7 mouse cellular contexts compared by ENCODE assay signal in genomic region chr3:90537141-90537904, GRCm38 (mm10). TPM values are rescaled to one million over a fixed set of nuclear protein-coding genes. Genes with fewer than 3 reads are reported as not detected.
DNase-seq lines count a peak whose midpoint lies in the region; ATAC-seq and TF ChIP-seq lines count a peak whose summit lies in the region.

S100a16 (plus strand) TSS chr3:90537254.

- H3K4me1 ChIP-seq in intestine, postnatal 0 days (replicated peaks; ENCODE audit: control insufficient read depth, insufficient read depth, low read length) = no peaks in the 10 kb centered on the region
- H3K4me1 ChIP-seq in limb, embryonic 10.5 days = peaks cover 13% of the 10 kb centered on the region; the same call in 1 of the 2 replicates
- H3K4me1 ChIP-seq in midbrain, embryonic 14.5 days (ENCODE audit: control insufficient read depth, insufficient read depth, low read length) = peaks cover 6% of the 10 kb centered on the region; the same call in 1 of the 2 replicates

- no peaks in the 10 kb centered on the region; the same call in 1 of the 2 replicates for H3K36me3 ChIP-seq in intestine, postnatal 0 days (ENCODE audit: control insufficient read depth, insufficient read depth)
- no peaks in the 10 kb centered on the region for H3K36me3 ChIP-seq in limb, embryonic 10.5 days
- no peaks in the 10 kb centered on the region for H3K36me3 ChIP-seq in midbrain, embryonic 14.5 days (ENCODE audit: control insufficient read depth, insufficient read depth, low read length)

- peak; percentile 78 for DNase-seq in adrenal gland, adult 8-10 months
- DNase-seq in cerebellum, adult 9-11 months = peak; percentile 81
- DNase-seq in gonadal fat pad, adult 2 months (ENCODE audit: low read depth) = no peak
- DNase-seq in limb, embryonic 10.5 days (ENCODE audit: low spot score) = no peak
- no peak for DNase-seq in midbrain, embryonic 14.5 days
- peak; percentile 79 for DNase-seq in yolk sac, embryonic 10.5 days (ENCODE audit: low spot score)

- 28% methylated on average over 10 of the region's 10 CpGs for WGBS in intestine, postnatal 0 days
- WGBS in limb, embryonic 10.5 days = 41% methylated on average over 10 of the region's 10 CpGs
- 46% methylated on average over 10 of the region's 10 CpGs for WGBS in midbrain, embryonic 14.5 days

- H3K27me3 ChIP-seq in intestine, postnatal 0 days (replicated peaks; ENCODE audit: control insufficient read depth, insufficient read depth, low read length) = no peaks in the 10 kb centered on the region
- peaks cover 27% of the 10 kb centered on the region for H3K27me3 ChIP-seq in limb, embryonic 10.5 days (ENCODE audit: low read depth, poor library complexity, severe bottlenecking)
- no peaks in the 10 kb centered on the region for H3K27me3 ChIP-seq in midbrain, embryonic 14.5 days (ENCODE audit: control insufficient read depth, insufficient read depth, low read length)

- TF ChIP-seq CTCF in intestine, postnatal 0 days (IDR thresholded peaks at IDR 0.05; ENCODE audit: low read depth) = no peak

- peak within 1 kb of the TSS; percentile 12 for H3K9ac ChIP-seq in intestine, postnatal 0 days (ENCODE audit: low read depth, low read length)
- H3K9ac ChIP-seq in midbrain, embryonic 14.5 days (replicated peaks; ENCODE audit: low read length) = no peak within 1 kb of the TSS

- no peak within 1 kb of the TSS for H3K27ac ChIP-seq in intestine, postnatal 0 days (ENCODE audit: low read depth, low read length)
- H3K27ac ChIP-seq in limb, embryonic 10.5 days = no peak within 1 kb of the TSS
- no peak within 1 kb of the TSS for H3K27ac ChIP-seq in midbrain, embryonic 14.5 days (replicated peaks; ENCODE audit: low read depth, low read length)

- H3K9me3 ChIP-seq in intestine, postnatal 0 days (ENCODE audit: control insufficient read depth) = no peaks in the 10 kb centered on the region
- H3K9me3 ChIP-seq in limb, embryonic 10.5 days (replicated peaks) = no peaks in the 10 kb centered on the region
- no peaks in the 10 kb centered on the region for H3K9me3 ChIP-seq in midbrain, embryonic 14.5 days (ENCODE audit: control insufficient read depth, low read length)

- ATAC-seq in intestine, postnatal 0 days = peak; percentile 73
- ATAC-seq in midbrain, embryonic 14.5 days (ENCODE audit: low FRiP score, low TSS enrichment) = no peak

- peak within 1 kb of the TSS; percentile 52 for H3K4me2 ChIP-seq in intestine, postnatal 0 days (replicated peaks; ENCODE audit: low read depth)
- H3K4me2 ChIP-seq in midbrain, embryonic 14.5 days (ENCODE audit: low read length) = no peak within 1 kb of the TSS

- peak within 1 kb of the TSS; percentile 9; the same call in 1 of the 2 replicates for H3K4me3 ChIP-seq in intestine, postnatal 0 days (ENCODE audit: low read depth, low read length)
- no peak within 1 kb of the TSS for H3K4me3 ChIP-seq in limb, embryonic 10.5 days
- no peak within 1 kb of the TSS for H3K4me3 ChIP-seq in midbrain, embryonic 14.5 days (replicated peaks; ENCODE audit: low read depth, low read length)

RNA-seq across cellular contexts. Expression of gene S100a16, which starts in this region (rescaled TPM):
- total RNA-seq in adrenal gland, adult 8-10 months (2022) = 10 to 100 TPM; 39.0 to 54.8 (median 50.2) TPM
- polyA plus RNA-seq in gonadal fat pad, adult 2 months (2012; rRNA removed) = 161 and 192 TPM in 2 replicates
- 61.6 and 69.1 TPM in 2 replicates for polyA plus RNA-seq in intestine, postnatal 0 days (2015; fragmentation: Nextera tagmentation; extraction: Ambion mirVana)
- polyA plus RNA-seq in limb, embryonic 10.5 days (2016; fragmentation: Nextera tagmentation; extraction: Ambion mirVana) = 40.1 and 40.8 TPM in 2 replicates
- polyA plus RNA-seq in midbrain, embryonic 14.5 days (2014; fragmentation: Nextera tagmentation; extraction: Ambion mirVana) = 25.3 and 32.5 TPM in 2 replicates

Comparison
In these comparisons a context has a peak if more than half of its experiments do, and no peak if none do; other contexts are left out.
1. DNase-seq: peak in adrenal gland, adult 8-10 months (single experiment), cerebellum, adult 9-11 months (single experiment) and yolk sac, embryonic 10.5 days (single experiment); none in gonadal fat pad, adult 2 months (single experiment), limb, embryonic 10.5 days (single experiment) and midbrain, embryonic 14.5 days (single experiment).